Mouse (Mus musculus) retina, embryonic 14.5 days (tissue): ENCODE measurements around the gene 4932429P05Rik.

Experiments
- DNase-seq: peaks from one replicate; pipeline ENCODE4 v3.0.0-alpha.2; 2015; ENCODE audit warnings: low spot score

4932429P05Rik gene

GRCm38 (mm10) chrX:89751968-89752367 lies at the start of gene 4932429P05Rik:
4932429P05Rik (plus strand) TSS chrX:89752268.
- no peak for DNase-seq
